7 mouse cellular contexts compared by ENCODE assay signal in the genomic region with DNA sequence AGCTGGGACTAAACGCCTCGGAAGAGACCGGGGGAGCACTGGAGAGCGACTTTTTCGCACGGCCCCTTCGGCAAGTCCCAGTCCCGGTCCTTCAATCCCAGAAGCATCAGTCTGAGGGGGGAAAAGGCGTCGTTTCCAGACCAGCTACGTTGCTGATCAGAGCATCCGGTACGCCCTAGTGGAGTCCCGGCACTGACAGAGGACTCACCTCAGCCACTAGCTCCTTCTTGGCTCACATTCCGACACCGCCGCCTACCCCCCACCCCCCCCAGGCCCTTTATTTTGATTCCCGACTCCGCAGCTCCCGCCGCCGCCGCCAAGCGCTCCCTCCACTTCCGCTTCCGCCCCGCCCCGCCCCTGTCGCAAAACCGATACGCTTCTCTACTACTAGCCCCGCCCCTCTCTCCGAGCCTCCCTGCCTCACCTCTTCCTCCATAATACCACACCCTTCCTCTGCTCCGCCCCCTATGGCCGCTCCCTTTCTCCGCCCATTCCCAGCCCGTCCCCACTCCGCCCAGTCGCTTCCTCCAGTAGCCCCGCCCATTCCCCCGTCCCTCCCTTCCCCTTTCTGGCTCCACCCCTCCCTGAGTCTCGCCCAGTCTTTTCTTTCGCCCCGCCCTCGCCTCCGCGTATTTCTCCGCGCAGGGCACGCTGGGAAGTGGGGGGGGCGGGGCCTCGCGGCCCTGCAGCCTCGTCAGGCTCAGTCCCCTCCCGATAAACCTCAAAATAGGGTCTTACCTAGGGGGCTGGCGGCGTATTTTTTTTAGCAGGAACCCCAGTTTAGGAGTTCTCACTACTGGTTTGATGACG. TPM values are rescaled to one million over a fixed set of nuclear protein-coding genes. Genes with fewer than 3 reads are reported as not detected.
DNase-seq lines count a peak whose midpoint lies in the region; ATAC-seq lines count a peak whose summit lies in the region.

No protein-coding gene starts in this region.

- H3K27ac ChIP-seq in embryonic facial prominence, embryonic 12.5 days = peak overlapping the region; percentile 95
- peak overlapping the region; percentile 91 for H3K27ac ChIP-seq in limb, embryonic 11.5 days (replicated peaks; ENCODE audit: low read depth, low read length)
- peak overlapping the region; percentile 93 for H3K27ac ChIP-seq in midbrain, embryonic 14.5 days (replicated peaks; ENCODE audit: low read depth, low read length)

- peak; percentile 98 for DNase-seq in adrenal gland, postnatal 25 days
- DNase-seq in heart, adult 11 months = peak; percentile 100
- peak; percentile 98 for DNase-seq in kidney, adult 18-20 months
- peak; percentile 99 for DNase-seq in limb, embryonic 11.5 days (ENCODE audit: low spot score)
- peak; percentile 99 for DNase-seq in midbrain, embryonic 14.5 days
- peak; percentile 98 to 100 for DNase-seq in spleen, adult 18-20 months

- peak; percentile 91 for ATAC-seq in embryonic facial prominence, embryonic 12.5 days (ENCODE audit: insufficient number of reproducible peaks, insufficient read depth, low FRiP score, low TSS enrichment)
- ATAC-seq in limb, embryonic 11.5 days (ENCODE audit: insufficient number of reproducible peaks, low FRiP score, low TSS enrichment, low read depth) = peak; percentile 95
- peak; percentile 96 for ATAC-seq in midbrain, embryonic 14.5 days (ENCODE audit: low FRiP score, low TSS enrichment)

- no peaks in the 10 kb centered on the region for H3K27me3 ChIP-seq in embryonic facial prominence, embryonic 12.5 days
- no peaks in the 10 kb centered on the region for H3K27me3 ChIP-seq in limb, embryonic 11.5 days (ENCODE audit: control insufficient read depth, insufficient read depth, low read length)
- H3K27me3 ChIP-seq in midbrain, embryonic 14.5 days (ENCODE audit: control insufficient read depth, insufficient read depth, low read length) = no peaks in the 10 kb centered on the region

- peak overlapping the region; percentile 82 for H3K4me3 ChIP-seq in embryonic facial prominence, embryonic 12.5 days
- H3K4me3 ChIP-seq in limb, embryonic 11.5 days (ENCODE audit: low read depth, low read length) = peak overlapping the region; percentile 67
- H3K4me3 ChIP-seq in midbrain, embryonic 14.5 days (replicated peaks; ENCODE audit: low read depth, low read length) = peak overlapping the region; percentile 78

- under 1% methylated on average over 57 of the region's 58 CpGs for WGBS in embryonic facial prominence, embryonic 12.5 days
- under 1% methylated on average over 53 of the region's 58 CpGs for WGBS in limb, embryonic 11.5 days
- under 1% methylated on average over 55 of the region's 58 CpGs for WGBS in midbrain, embryonic 14.5 days

- H3K9me3 ChIP-seq in embryonic facial prominence, embryonic 12.5 days = no peaks in the 10 kb centered on the region
- H3K9me3 ChIP-seq in limb, embryonic 11.5 days (ENCODE audit: control insufficient read depth, low read length) = no peaks in the 10 kb centered on the region
- H3K9me3 ChIP-seq in midbrain, embryonic 14.5 days (ENCODE audit: control insufficient read depth, low read length) = no peaks in the 10 kb centered on the region

- peak overlapping the region; percentile 80 for H3K9ac ChIP-seq in embryonic facial prominence, embryonic 12.5 days
- H3K9ac ChIP-seq in limb, embryonic 11.5 days (ENCODE audit: low read length) = peak overlapping the region; percentile 70
- peak overlapping the region; percentile 68 for H3K9ac ChIP-seq in midbrain, embryonic 14.5 days (replicated peaks; ENCODE audit: low read length)

- peak overlapping the region; percentile 73 for H3K4me2 ChIP-seq in embryonic facial prominence, embryonic 12.5 days (replicated peaks)
- peak overlapping the region; percentile 58 for H3K4me2 ChIP-seq in limb, embryonic 11.5 days (ENCODE audit: low read depth, severe bottlenecking)
- H3K4me2 ChIP-seq in midbrain, embryonic 14.5 days (ENCODE audit: low read length) = peak overlapping the region; percentile 76

- no peaks in the 10 kb centered on the region for H3K36me3 ChIP-seq in embryonic facial prominence, embryonic 12.5 days
- H3K36me3 ChIP-seq in limb, embryonic 11.5 days (ENCODE audit: control insufficient read depth, insufficient read depth, low read length) = no peaks in the 10 kb centered on the region
- H3K36me3 ChIP-seq in midbrain, embryonic 14.5 days (ENCODE audit: control insufficient read depth, insufficient read depth, low read length) = no peaks in the 10 kb centered on the region

- H3K4me1 ChIP-seq in embryonic facial prominence, embryonic 12.5 days = peaks cover 20% of the 10 kb centered on the region
- peaks cover 3% of the 10 kb centered on the region for H3K4me1 ChIP-seq in limb, embryonic 11.5 days (ENCODE audit: control insufficient read depth, insufficient read depth, low read length)
- peaks cover 10% of the 10 kb centered on the region for H3K4me1 ChIP-seq in midbrain, embryonic 14.5 days (ENCODE audit: control insufficient read depth, insufficient read depth, low read length)

RNA-seq across cellular contexts. Expression of a gene that starts 3.9 kb away (rescaled TPM):
- total RNA-seq in adrenal gland, postnatal 25 days (2021) = 46.0 and 51.3 TPM in 2 replicates
- 137 and 139 TPM in 2 replicates for polyA plus RNA-seq in embryonic facial prominence, embryonic 12.5 days (2016; fragmentation: Nextera tagmentation; extraction: Ambion mirVana)
- polyA plus RNA-seq in limb, embryonic 11.5 days (2014; fragmentation: Nextera tagmentation; extraction: Ambion mirVana) = 187 and 189 TPM in 2 replicates
- polyA plus RNA-seq in midbrain, embryonic 14.5 days (2014; fragmentation: Nextera tagmentation; extraction: Ambion mirVana) = 19.4 and 39.0 TPM in 2 replicates

RNA-seq across cellular contexts. Expression of a gene that starts 4.0 kb away (rescaled TPM):
- total RNA-seq in adrenal gland, postnatal 25 days (2021) = 150 and 155 TPM in 2 replicates
- polyA plus RNA-seq in embryonic facial prominence, embryonic 12.5 days (2016; fragmentation: Nextera tagmentation; extraction: Ambion mirVana) = 19.1 and 19.9 TPM in 2 replicates
- 21.4 TPM in 2 replicates for polyA plus RNA-seq in limb, embryonic 11.5 days (2014; fragmentation: Nextera tagmentation; extraction: Ambion mirVana)
- 18.6 and 28.5 TPM in 2 replicates for polyA plus RNA-seq in midbrain, embryonic 14.5 days (2014; fragmentation: Nextera tagmentation; extraction: Ambion mirVana)

Comparison
In these comparisons a context has a peak if more than half of its experiments do, and no peak if none do; other contexts are left out.
1. Peak in every context shown above with its lines: DNase-seq, ATAC-seq, H3K4me3 ChIP-seq and H3K27ac ChIP-seq.